17 mouse cellular contexts compared by ENCODE assay signal in genomic region chr7:87186443-87187153, GRCm38 (mm10). TPM values are rescaled to one million over a fixed set of nuclear protein-coding genes. Genes with fewer than 3 reads are reported as not detected.
DNase-seq lines count a peak whose midpoint lies in the region; ATAC-seq lines count a peak whose summit lies in the region.
"Had no signal": no experiment of that assay in that cellular context is flagged by ENCODE, and none has a peak within 500 bp of the region (broad histone marks: within the 10 kb centered on the region; RNA-seq: fewer than 3 reads in every experiment).

No protein-coding gene starts in this region.

- H3K4me2 ChIP-seq in hindbrain, embryonic 11.5 days (replicated peaks; ENCODE audit: low read depth, low read length): no peak overlapping the region
- no peak overlapping the region for H3K4me2 ChIP-seq in midbrain, embryonic 13.5 days (replicated peaks)
- H3K4me2 ChIP-seq: liver, embryonic 13.5 days had no signal

- 46% methylated on average over 2 of the region's 2 CpGs for WGBS in hindbrain, embryonic 11.5 days
- 18% methylated on average over 2 of the region's 2 CpGs for WGBS in midbrain, embryonic 13.5 days

- no peak overlapping the region for H3K4me3 ChIP-seq in hindbrain, embryonic 11.5 days (ENCODE audit: low read depth, low read length)
- H3K4me3 ChIP-seq in midbrain, embryonic 13.5 days (replicated peaks): no peak overlapping the region
- H3K4me3 ChIP-seq: heart, adult 2 months; liver, embryonic 13.5 days had no signal

- no peak overlapping the region for H3K9ac ChIP-seq in hindbrain, embryonic 11.5 days (ENCODE audit: low read depth, low read length)
- no peak overlapping the region for H3K9ac ChIP-seq in midbrain, embryonic 13.5 days (replicated peaks)
- H3K9ac ChIP-seq: liver, embryonic 13.5 days had no signal

- peak; percentile 92 for ATAC-seq in hindbrain, embryonic 11.5 days (ENCODE audit: low FRiP score)
- peak; percentile 95 for ATAC-seq in midbrain, embryonic 13.5 days

- DNase-seq in retina, postnatal 1 day: peak; percentile 20
- no peak for DNase-seq in retina, embryonic 14.5 days (ENCODE audit: low spot score)
- DNase-seq in hindbrain, embryonic 11.5 days (ENCODE audit: low spot score): peak; percentile 14
- no peak for DNase-seq in spleen, postnatal 36 days (ENCODE audit: low spot score in 2 of 2)
- no peak for DNase-seq in thymus, postnatal 4 days
- DNase-seq in thymus, postnatal 14 days: no peak
- no peak for DNase-seq in frontal cortex, adult 2 months (ENCODE audit: extremely low spot score in 1 of 2, low spot score in 1 of 2)
- DNase-seq: adrenal gland, postnatal 36 days; B cell, adult 2 months; cerebellum, adult 11-12 months; heart, adult 2 months; heart, postnatal 36 days; kidney, adult 2 months; liver, embryonic 13.5 days; lung, postnatal 36 days; right cerebral cortex, adult 18-20 months had no signal

- no peak overlapping the region for H3K27ac ChIP-seq in hindbrain, embryonic 11.5 days (ENCODE audit: low read depth, low read length)
- no peak overlapping the region for H3K27ac ChIP-seq in midbrain, embryonic 13.5 days
- H3K27ac ChIP-seq: heart, adult 2 months; liver, embryonic 13.5 days had no signal

- H3K9me3 ChIP-seq in hindbrain, embryonic 11.5 days (ENCODE audit: control insufficient read depth, low read length): no peaks in the 10 kb centered on the region
- no peaks in the 10 kb centered on the region for H3K9me3 ChIP-seq in midbrain, embryonic 13.5 days
- H3K9me3 ChIP-seq: liver, embryonic 13.5 days had no signal

- H3K4me1 ChIP-seq in hindbrain, embryonic 11.5 days (replicated peaks; ENCODE audit: control insufficient read depth, insufficient read depth, low read length): no peaks in the 10 kb centered on the region
- peaks cover 12% of the 10 kb centered on the region; the same call in 1 of the 2 replicates for H3K4me1 ChIP-seq in midbrain, embryonic 13.5 days (replicated peaks)
- H3K4me1 ChIP-seq: liver, embryonic 13.5 days had no signal

- H3K36me3 ChIP-seq in hindbrain, embryonic 11.5 days (ENCODE audit: control insufficient read depth, insufficient read depth, low read length): no peaks in the 10 kb centered on the region
- no peaks in the 10 kb centered on the region for H3K36me3 ChIP-seq in midbrain, embryonic 13.5 days
- H3K36me3 ChIP-seq: liver, embryonic 13.5 days had no signal

- no peaks in the 10 kb centered on the region for H3K27me3 ChIP-seq in hindbrain, embryonic 11.5 days (ENCODE audit: control insufficient read depth, insufficient read depth, low read length)
- no peaks in the 10 kb centered on the region for H3K27me3 ChIP-seq in midbrain, embryonic 13.5 days
- H3K27me3 ChIP-seq: liver, embryonic 13.5 days had no signal

RNA-seq across cellular contexts. Expression of gene Nox4, which starts 59.3 kb away (rescaled TPM):
- polyA plus RNA-seq in hindbrain, embryonic 11.5 days (2014; fragmentation: Nextera tagmentation; extraction: Ambion mirVana): 3.0 and 4.1 TPM in 2 replicates
- polyA plus RNA-seq in midbrain, embryonic 13.5 days (2015; fragmentation: Nextera tagmentation; extraction: Ambion mirVana): 2.6 and 2.7 TPM in 2 replicates
- polyA plus RNA-seq in frontal cortex, adult 2 months (2012; rRNA removed): 0.15 and 0.26 TPM in 2 replicates

Comparison
In these comparisons a context has a peak if more than half of its experiments do, and no peak if none do; other contexts are left out.
1. DNase-seq: peak in retina, postnatal 1 day (single experiment) and hindbrain, embryonic 11.5 days (single experiment); none in retina, embryonic 14.5 days (single experiment), spleen, postnatal 36 days (0 of 2), thymus, postnatal 4 days (single experiment), thymus, postnatal 14 days (single experiment) and frontal cortex, adult 2 months (0 of 2).